Comparison of ENCODE assay signal across 8 mouse cellular contexts in genomic region chr4:114999773-115000428, GRCm38 (mm10). TPM values are rescaled to one million over a fixed set of nuclear protein-coding genes. Genes with fewer than 3 reads are reported as not detected.
A peak's percentile ranks its signal among the peaks of the same experiment; 100 is the strongest.
DNase-seq lines count a peak whose midpoint lies in the region; ATAC-seq lines count a peak whose summit lies in the region.

Stil (plus strand) TSS chr4:115000159.

- ATAC-seq in inflammation-experienced regulatory T-cells, adult 6 months, result peak; percentile 98
- ATAC-seq in megakaryocyte-erythroid progenitor cell, adult 5-6 weeks (replicated peaks; ENCODE audit: low FRiP score, low TSS enrichment, poor library complexity, severe bottlenecking), result peak; percentile 98

- DNase-seq in adrenal gland, adult (ENCODE audit: inconsistent age in 2 of 2, low spot score in 1 of 2), result peak; percentile 96 to 98
- peak; percentile 99 for DNase-seq in embryo, embryonic 10.5 days (ENCODE audit: low spot score)
- DNase-seq in gastrocnemius, postnatal 14 days, result peak; percentile 97
- DNase-seq in left cerebral cortex, postnatal 10 days (ENCODE audit: extremely low spot score in 1 of 2, low spot score in 2 of 2), result peak; percentile 96 to 98
- DNase-seq in right cerebral cortex, postnatal 25 days, result peak; percentile 94
- DNase-seq in urinary bladder, postnatal 4 days (ENCODE audit: low spot score in 2 of 2), result peak; percentile 95 to 96

- intact Hi-C loops in gastrocnemius, postnatal 14 days (cut with DNase I; ENCODE audit: low total_unique reads), result no loop called here
- intact Hi-C loops in left cerebral cortex, postnatal 10 days (cut with DNase I), result loop anchor here (5.0 kb wide), 1 partner anchor 97 kb away; no protein-coding TSS in a partner anchor

RNA-seq across cellular contexts. Expression of gene Stil, which starts in this region (rescaled TPM):
- under 1 TPM; 0.84 to 0.86 TPM for total RNA-seq in gastrocnemius, postnatal 14 days (2021)
- polyA plus RNA-seq in inflammation-experienced regulatory T-cells, adult 6 months (2017; shearing (Covaris generic)), result 10 to 100 TPM in 1 of 3 experiments, 1 to 10 TPM in 1, under 1 TPM in 1; 0.70 to 13.9 (median 1.4) TPM
- total RNA-seq in left cerebral cortex, postnatal 10 days (2021), result 1 to 10 TPM; 1.1 TPM
- 22.9 and 27.8 TPM in 2 replicates for total RNA-seq in megakaryocyte-erythroid progenitor cell, adult 5-6 weeks (2014; fragmentation: Nextera tagmentation)
- total RNA-seq in megakaryocyte-erythroid progenitor cell, adult 5-6 weeks (2017), result 11.0 and 15.6 TPM in 2 replicates

Comparison
In these comparisons a context has a peak if more than half of its experiments do, and no peak if none do; other contexts are left out.
1. Peak in every context shown above with its lines: DNase-seq and ATAC-seq.
2. RNA of gene Stil (total RNA-seq): 11.0 to 27.8 TPM in megakaryocyte-erythroid progenitor cell, adult 5-6 weeks; 1.1 TPM in left cerebral cortex, postnatal 10 days and 0.84 to 0.86 TPM in gastrocnemius, postnatal 14 days; every median in the first group is over 4 times any median in the second.
3. Peak in DNase-seq in gastrocnemius, postnatal 14 days; RNA of the gene not detected or under 1 TPM.